Mouse (Mus musculus): ENCODE data around the gene Stra6l. TPM values are rescaled to one million over a fixed set of nuclear protein-coding genes. Genes with fewer than 3 reads are reported as not detected.

Stra6l gene
- polyA plus RNA-seq (2012; rRNA removed) = 2.2 and 3.7 TPM in 2 replicates

DNA sequence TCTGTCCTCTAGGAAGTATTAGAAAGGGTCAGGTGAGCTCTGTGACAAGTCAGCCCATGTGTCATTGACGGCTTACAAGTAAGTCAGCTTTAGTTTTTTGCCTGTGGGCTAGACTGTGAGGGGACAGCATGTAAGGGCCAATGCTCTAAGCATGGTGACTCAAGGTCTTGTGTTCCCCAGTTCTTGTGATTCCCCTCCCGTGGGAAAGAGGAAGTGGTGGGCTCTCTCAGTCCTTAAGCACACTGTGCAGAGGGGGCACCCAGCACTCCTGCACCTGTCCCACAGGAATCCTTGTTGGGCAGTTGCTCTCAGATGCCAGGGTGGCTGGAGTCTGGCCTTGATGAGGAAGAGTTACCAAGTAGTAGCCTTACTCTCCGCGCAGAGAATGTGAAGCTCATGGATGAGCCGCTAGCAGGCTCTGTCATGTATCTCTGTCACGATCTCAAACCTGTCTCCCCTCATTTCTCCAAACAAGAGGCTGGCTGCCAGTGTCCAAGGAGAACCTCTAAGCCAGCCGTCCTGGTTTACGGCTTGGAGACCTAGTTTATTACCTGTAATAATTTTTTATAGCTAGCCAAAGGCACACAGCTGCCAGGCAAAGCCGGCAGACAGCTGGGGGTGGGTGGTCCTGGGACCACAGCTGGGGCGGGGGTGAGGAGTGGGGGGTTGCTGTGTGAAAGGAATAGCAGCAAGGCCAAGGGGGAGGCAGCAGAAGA, at the start of gene Stra6l:
Gene Stra6l (plus strand): TSS at position 556 of the 716 bp plus-strand sequence.

DNA sequence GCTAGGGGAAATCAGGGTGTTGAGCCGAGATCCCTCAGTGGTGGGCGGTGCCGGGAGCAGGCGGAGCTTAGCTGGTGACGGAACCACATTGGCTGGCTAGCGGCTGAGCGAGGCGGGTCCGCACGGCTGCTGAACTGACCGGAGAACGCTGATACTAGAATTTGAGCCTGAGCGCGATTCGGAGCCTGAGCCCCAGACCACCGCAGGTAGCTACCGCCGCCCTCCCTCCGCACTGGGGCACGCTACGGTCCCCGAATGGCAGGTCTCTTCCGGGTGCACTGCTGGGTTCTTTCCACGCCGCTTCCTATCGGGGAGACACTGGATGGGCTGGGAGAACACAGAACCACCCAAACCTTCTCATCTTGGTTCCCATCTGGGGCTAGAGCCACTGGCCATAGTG, 49.5 kb upstream of the Stra6l start, which contains the start of gene Aldh1b1:
Gene Aldh1b1 (plus strand): TSS at position 59 of the 400 bp plus-strand sequence.

DNA sequence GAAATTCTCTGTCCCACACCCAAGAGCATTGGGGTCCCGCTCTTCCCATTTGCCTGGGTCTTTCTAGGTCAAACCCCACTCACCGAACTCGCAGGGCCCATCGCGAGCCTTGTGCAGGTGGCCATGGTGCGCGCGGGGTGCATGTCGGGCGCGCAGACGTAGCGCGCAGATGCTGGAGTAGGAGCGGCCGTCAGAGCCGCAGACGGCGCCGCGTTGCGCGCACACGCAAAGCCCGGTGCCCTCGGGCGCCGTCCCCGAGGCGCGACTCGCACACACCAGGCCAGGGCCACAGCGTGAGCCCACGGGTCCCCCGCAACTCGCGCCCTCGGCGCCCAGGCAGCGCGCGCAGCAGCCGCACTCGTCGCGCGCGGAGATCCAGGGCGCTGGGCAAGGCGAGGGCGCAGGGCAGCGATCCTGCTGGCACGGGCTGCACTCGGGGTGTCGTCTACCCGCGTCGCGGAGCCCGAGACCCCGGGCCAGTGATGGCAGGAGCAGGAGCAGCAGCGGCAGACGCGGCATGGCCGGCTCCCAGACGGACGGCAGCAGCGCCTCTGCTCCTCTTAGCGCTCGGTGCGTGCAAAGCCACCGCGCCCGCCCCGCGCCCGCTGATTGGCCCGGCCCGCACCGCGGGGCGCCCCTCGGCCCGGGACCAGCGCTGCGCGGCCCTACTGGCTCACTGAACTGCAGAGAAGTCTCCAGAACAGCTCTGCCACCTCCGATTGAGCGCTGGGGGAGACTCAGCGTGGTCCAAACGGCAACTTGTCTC, 22.0 kb upstream of the Stra6l start, which contains the start of gene Igfbpl1:
Gene Igfbpl1 (minus strand): TSS at position 649 of the 766 bp plus-strand sequence.

DNA sequence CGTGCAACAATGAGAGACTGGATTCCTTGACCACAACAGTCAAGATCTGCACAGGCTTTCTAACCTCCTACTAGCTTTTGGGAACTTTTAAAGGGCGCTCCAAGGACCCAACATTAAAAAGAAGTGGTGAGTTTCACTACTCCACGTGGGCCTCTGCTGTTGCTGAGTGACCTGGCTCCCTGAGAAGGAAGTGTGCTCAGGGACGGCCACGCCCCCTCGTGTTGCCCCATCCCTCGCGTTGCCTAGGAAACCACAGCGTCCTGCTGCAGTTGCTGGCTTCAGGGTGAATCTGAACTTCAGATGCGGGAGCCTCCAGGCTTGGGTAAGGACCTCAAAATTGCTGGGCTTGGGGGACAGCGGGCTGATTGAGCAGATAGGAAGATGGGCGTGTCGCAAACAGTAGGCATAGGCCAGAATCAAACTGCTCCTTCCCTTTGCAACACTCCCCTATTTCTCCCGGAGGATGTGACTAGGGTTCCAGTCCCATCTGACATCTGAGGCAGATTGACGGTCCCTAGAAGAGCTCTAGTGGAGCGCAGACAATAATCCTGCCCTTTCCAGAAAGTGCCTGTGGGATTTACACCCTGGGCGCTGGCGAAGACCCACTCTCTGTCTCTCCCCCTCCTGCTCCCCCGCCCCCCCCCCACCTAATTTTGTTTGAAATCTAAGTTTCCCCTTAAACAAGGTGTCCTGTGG, 41.8 kb downstream of the Stra6l start, which contains the start of gene Ccdc180:
Gene Ccdc180 (plus strand): TSS at position 238 of the 696 bp plus-strand sequence.

Other genes with a start within 250 kb of the Stra6l start
- gene Aldh1b1, start 49.6 kb upstream of the Stra6l start, polyA plus RNA-seq (2012; rRNA removed) = 9.6 and 10.9 TPM in 2 replicates
- gene Igfbpl1, start 21.7 kb upstream of the Stra6l start, polyA plus RNA-seq (2012; rRNA removed) = 268 and 402 TPM in 2 replicates
- 0.28 and 0.31 TPM in 2 replicates for gene Ccdc180, start 41.6 kb downstream of the Stra6l start, polyA plus RNA-seq (2012; rRNA removed)
- gene Tdrd7, start 116.7 kb downstream of the Stra6l start, polyA plus RNA-seq (2012; rRNA removed) = 21.0 and 21.2 TPM in 2 replicates
- gene Tmod1, start 190.3 kb downstream of the Stra6l start, polyA plus RNA-seq (2012; rRNA removed) = 0.54 and 2.8 TPM in 2 replicates

All from central nervous system, embryonic 14 days (tissue).